Mouse (Mus musculus): ENCODE measurements around the gene Prpf38b.

Prpf38b gene

GRCm38 (mm10) chr3:108858231-108858770, 53.2 kb downstream of the Prpf38b start:
- peak; percentile 59 for DNase-seq (ENCODE audit: low spot score)

GRCm38 (mm10) chr3:108857714-108858113, 53.8 kb downstream of the Prpf38b start:
- DNase-seq (ENCODE audit: low spot score): no peak

- DNase-seq (ENCODE audit: low spot score): no peak
Observed at GRCm38 (mm10) chr3:108857124-108857470, 54.4 kb downstream of the Prpf38b start.

- DNase-seq (ENCODE audit: low spot score): peak; percentile 35
Observed at GRCm38 (mm10) chr3:108856386-108857123, 55.0 kb downstream of the Prpf38b start.

- DNase-seq (ENCODE audit: low spot score): no peak
Observed at GRCm38 (mm10) chr3:108855864-108856263, 55.7 kb downstream of the Prpf38b start.

GRCm38 (mm10) chr3:108855371-108855770, 56.2 kb downstream of the Prpf38b start:
- peak; percentile 31 for DNase-seq (ENCODE audit: low spot score)

GRCm38 (mm10) chr3:108853266-108853665, 58.3 kb downstream of the Prpf38b start:
- no peak for DNase-seq (ENCODE audit: low spot score)
